Mouse (Mus musculus): ENCODE results near the gene Ajuba. TPM values are rescaled to one million over a fixed set of nuclear protein-coding genes. Genes with fewer than 3 reads are reported as not detected.
A peak's percentile ranks its signal among the peaks of the same experiment; 100 is the strongest.

Gene Ajuba
- total RNA-seq, 2 experiments from 2014 or later, result 1.4 to 1.8 TPM

GRCm38 (mm10) chr14:54579638-54580037, 2.3 kb upstream of the Ajuba start:
- TF ChIP-seq CTCF (IDR thresholded peaks at IDR 0.05), result no peak
- intact Hi-C loops (cut with DNase I), result loop anchor here (5.0 kb wide), 3 partner anchors 52 to 352 kb away; partner anchors contain the start of genes Cdh24 and Gm17606
- Histone ChIP-seq H3K27ac (no peak overlapping the region), H3K4me3 (no peak overlapping the region)
- DNase-seq, result no peak

- peak; percentile 36 for DNase-seq
- peak overlapping the region; percentile 90 for H3K4me3 ChIP-seq
- intact Hi-C loops (cut with DNase I), result loop anchor here (5.0 kb wide), 2 partner anchors 51 to 351 kb away; no protein-coding TSS in a partner anchor
- TF ChIP-seq CTCF (IDR thresholded peaks at IDR 0.05), result peak; percentile 66
- H3K27ac ChIP-seq, result peak overlapping the region; percentile 88
Measured at GRCm38 (mm10) chr14:54578063-54578462, 705 bp upstream of the Ajuba start.

- no peak for TF ChIP-seq CTCF (IDR thresholded peaks at IDR 0.05)
- peak; percentile 55 for DNase-seq
- Histone ChIP-seq H3K27ac (peak overlapping the region; percentile 88), H3K4me3 (peak overlapping the region; percentile 90)
- intact Hi-C loops (cut with DNase I), result loop anchor here (5.0 kb wide), 2 partner anchors 49 to 349 kb away; no protein-coding TSS in a partner anchor
Measured at GRCm38 (mm10) chr14:54576241-54577088, 893 bp downstream of the Ajuba start.

GRCm38 (mm10) chr14:54575631-54576030, 1.7 kb downstream of the Ajuba start:
- peak overlapping the region; percentile 90 for H3K4me3 ChIP-seq
- peak; percentile 74 for DNase-seq
- intact Hi-C loops (cut with DNase I), result loop anchor here (5.0 kb wide), 2 partner anchors 48 to 348 kb away; no protein-coding TSS in a partner anchor
- no peak for TF ChIP-seq CTCF (IDR thresholded peaks at IDR 0.05)
- H3K27ac ChIP-seq, result peak overlapping the region; percentile 88

- intact Hi-C loops (cut with DNase I), result loop anchor here (5.0 kb wide), 2 partner anchors 48 to 348 kb away; no protein-coding TSS in a partner anchor
- Histone ChIP-seq H3K27ac (peak overlapping the region; percentile 88), H3K4me3 (peak overlapping the region; percentile 90)
- no peak for TF ChIP-seq CTCF (IDR thresholded peaks at IDR 0.05)
- DNase-seq, result no peak
Measured at GRCm38 (mm10) chr14:54575031-54575430, 2.3 kb downstream of the Ajuba start.

GRCm38 (mm10) chr14:54574253-54574652, 3.1 kb downstream of the Ajuba start:
- intact Hi-C loops (cut with DNase I), result no loop called here

GRCm38 (mm10) chr14:54572790-54573736, 4.3 kb downstream of the Ajuba start:
- Histone ChIP-seq H3K4me3 (peak overlapping the region; percentile 90), H3K27ac (peak overlapping the region; percentile 88)
- TF ChIP-seq CTCF (IDR thresholded peaks at IDR 0.05), result no peak
- intact Hi-C loops (cut with DNase I), result no loop called here
- peak; percentile 42 for DNase-seq

More at GRCm38 (mm10) chr14:54574253-54574652, 3.1 kb downstream of the Ajuba start:
- Histone ChIP-seq H3K4me3 (peak overlapping the region; percentile 90), H3K27ac (peak overlapping the region; percentile 88)
- no peak for DNase-seq
- no peak for TF ChIP-seq CTCF (IDR thresholded peaks at IDR 0.05)

GRCm38 (mm10) chr14:54572122-54572521, 5.2 kb downstream of the Ajuba start:
- peak overlapping the region; percentile 88; the same call in 1 of the 2 replicates for H3K27ac ChIP-seq
- intact Hi-C loops (cut with DNase I), result no loop called here
- DNase-seq, result no peak
- TF ChIP-seq CTCF (IDR thresholded peaks at IDR 0.05), result no peak
- H3K4me3 ChIP-seq, result no peak overlapping the region

GRCm38 (mm10) chr14:54569451-54570392, 7.6 kb downstream of the Ajuba start:
- 0 out of 2 replicates have a peak overlapping the region, but pooled peaks have one; percentile 1 for H3K4me3 ChIP-seq
- intact Hi-C loops (cut with DNase I), result loop anchor here (2.0 to 5.0 kb wide), 2 partner anchors 73 to 133 kb away; no protein-coding TSS in a partner anchor
- peak overlapping the region; percentile 69 for H3K27ac ChIP-seq
- peak; percentile 35 for DNase-seq
- TF ChIP-seq CTCF (IDR thresholded peaks at IDR 0.05), result no peak

GRCm38 (mm10) chr14:54568694-54569414, 8.5 kb downstream of the Ajuba start:
- H3K27ac ChIP-seq, result peak overlapping the region; percentile 69
- intact Hi-C loops (cut with DNase I), result loop anchor here (2.0 to 5.0 kb wide), 2 partner anchors 74 to 133 kb away; no protein-coding TSS in a partner anchor
- peak; percentile 75 for DNase-seq
- TF ChIP-seq CTCF (IDR thresholded peaks at IDR 0.05), result peak; percentile 86; the same call in 1 of the 2 replicates
- no peak overlapping the region for H3K4me3 ChIP-seq
